Mouse (Mus musculus) kidney, adult 18-20 months (tissue): ENCODE measurements around the gene Gm5796.
"Not testable (repeated sequence)": the region's sequence is repeated elsewhere in the genome, so short reads cannot be mapped to it uniquely, and the experiment has no call there.

Experiments used
- DNase-seq: peaks from one replicate; pipeline ENCODE4 v3.0.0; 2021

Gm5796 gene

DNA sequence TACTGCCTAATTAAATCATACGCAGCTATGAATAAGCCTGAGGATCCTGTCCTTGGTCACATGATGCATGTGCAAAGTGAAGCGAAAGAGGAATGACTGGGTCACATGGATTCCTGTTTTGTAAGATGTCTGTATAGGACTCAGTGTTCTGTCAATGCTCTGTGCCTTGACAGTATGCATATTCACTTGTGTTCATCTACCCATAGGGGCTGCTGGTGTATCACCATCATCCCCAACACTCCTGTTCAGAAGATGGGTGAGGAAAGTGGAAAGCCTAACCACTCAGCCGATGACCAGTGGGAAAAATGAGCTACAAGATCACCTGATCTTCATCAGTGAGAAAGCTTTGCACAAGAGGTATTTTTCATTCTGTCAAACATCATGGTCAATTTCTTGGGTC, at the start of gene Gm5796:
TSS of gene Gm5796 (plus strand) at position 301 of the 400 bp plus-strand sequence.
- not testable (repeated sequence) for DNase-seq

DNA sequence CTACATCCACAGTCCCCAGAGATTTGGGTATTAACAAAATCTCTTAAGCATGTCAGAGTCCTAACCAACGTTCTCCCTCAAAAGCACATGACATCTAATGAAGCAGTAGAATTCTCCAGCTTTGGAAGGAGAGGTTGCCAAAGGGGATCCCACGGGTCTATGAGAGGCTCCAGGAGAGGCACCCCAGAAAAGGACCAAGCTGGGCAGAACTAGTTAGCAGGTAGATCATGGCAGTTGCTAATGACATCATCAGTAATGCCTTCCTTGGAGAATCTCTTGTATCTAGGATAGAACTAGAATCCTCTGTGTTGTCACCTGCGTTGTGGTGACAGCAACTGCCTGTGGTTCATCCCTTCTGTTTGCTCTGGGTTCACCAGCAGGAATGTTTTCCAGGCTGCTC, 25.6 kb upstream of the Gm5796 start, which contains the start of gene Gm3099:
TSS of gene Gm3099 (plus strand) at position 301 of the 400 bp plus-strand sequence.
- not testable (repeated sequence) for DNase-seq

DNA sequence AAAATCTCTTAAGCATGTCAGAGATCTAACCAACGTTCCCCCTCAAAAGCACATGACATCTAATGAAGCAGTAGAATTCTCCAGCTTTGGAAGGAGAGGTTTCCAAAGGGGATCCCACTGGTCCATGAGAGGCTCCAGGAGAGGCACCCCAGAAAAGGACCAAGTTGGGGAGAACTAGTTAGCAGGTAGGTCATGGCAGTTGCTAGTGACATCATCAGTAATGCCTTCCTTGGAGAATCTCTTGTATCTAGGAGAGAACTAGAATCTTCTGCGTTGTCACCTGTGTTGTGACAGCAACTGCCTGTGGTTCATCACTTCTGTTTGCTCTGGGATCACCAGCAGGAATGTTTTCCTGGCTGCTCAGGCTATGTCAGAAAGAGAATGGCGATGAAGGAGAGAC, 60.1 kb downstream of the Gm5796 start, which contains the start of gene Gm3115:
TSS of gene Gm3115 (plus strand) at position 301 of the 400 bp plus-strand sequence.
- DNase-seq, result not testable (repeated sequence)
